Mouse (Mus musculus): ENCODE measurements around the gene Gm17545. TPM values are rescaled to one million over a fixed set of nuclear protein-coding genes. Genes with fewer than 3 reads are reported as not detected.
A peak's percentile ranks its signal among the peaks of the same experiment; 100 is the strongest.

Gene Gm17545
- polyA plus RNA-seq, 1 experiment from 2014 or later, result not detected

DNA sequence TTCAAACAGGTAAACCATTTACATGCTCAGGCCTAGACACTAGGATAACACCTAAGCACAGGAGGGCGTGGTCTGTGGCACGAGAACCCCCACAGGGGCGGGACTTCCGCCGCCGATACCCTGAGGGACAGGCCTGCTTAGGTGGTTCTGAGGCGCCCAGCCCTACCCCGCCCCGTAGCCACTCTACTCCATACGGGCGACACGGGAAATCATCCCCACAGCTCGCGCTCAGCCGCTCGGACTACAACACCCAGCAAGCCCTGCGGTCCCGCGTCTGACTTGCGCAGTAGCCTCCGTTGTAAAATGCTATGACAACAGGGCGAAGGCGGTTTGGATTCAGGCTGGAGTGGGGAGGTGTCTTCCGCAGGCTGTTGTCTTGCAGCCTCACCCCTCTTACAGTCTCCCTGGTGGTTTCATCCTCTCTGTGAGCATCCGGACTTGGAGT lies 21.4 kb downstream of the Gm17545 start, which contains the start of gene Bbs9:
Gene Bbs9 (plus strand): TSS at position 292 of the 445 bp plus-strand sequence.
- Histone ChIP-seq H3K9me3 (replicated peaks) (no peaks in the 10 kb centered on the region), H3K9ac (peak within 1 kb of the TSS; percentile 75), H3K36me3 (no peaks in the 10 kb centered on the region), H3K4me2 (peak within 1 kb of the TSS; percentile 88), H3K4me1 (peaks cover 10% of the 10 kb centered on the region), H3K27ac (peak within 1 kb of the TSS; percentile 79), H3K27me3 (replicated peaks) (no peaks in the 10 kb centered on the region), H3K4me3 (peak within 1 kb of the TSS; percentile 68)
- 1% methylated on average over 25 of the region's 25 CpGs for WGBS (ENCODE audit: insufficient replicate concordance)
- peak; percentile 100 for ATAC-seq

- Histone ChIP-seq H3K9ac (peak overlapping the region; percentile 75), H3K27me3 (replicated peaks) (no peaks in the 10 kb centered on the region), H3K4me2 (peak overlapping the region; percentile 88), H3K4me1 (peaks cover 10% of the 10 kb centered on the region), H3K9me3 (replicated peaks) (no peaks in the 10 kb centered on the region), H3K27ac (peak overlapping the region; percentile 79), H3K4me3 (peak overlapping the region; percentile 68), H3K36me3 (no peaks in the 10 kb centered on the region)
- WGBS (ENCODE audit: insufficient replicate concordance), result 5% methylated on average over 10 of the region's 10 CpGs
- no peak for ATAC-seq
These were observed 22.2 kb downstream of the Gm17545 start for GRCm38 (mm10) chr9:22476265-22476664.

- Histone ChIP-seq H3K27me3 (replicated peaks) (no peaks in the 10 kb centered on the region), H3K4me2 (no peak overlapping the region), H3K36me3 (no peaks in the 10 kb centered on the region), H3K27ac (no peak overlapping the region), H3K9me3 (replicated peaks) (no peaks in the 10 kb centered on the region), H3K4me1 (peaks cover 10% of the 10 kb centered on the region), H3K4me3 (no peak overlapping the region), H3K9ac (no peak overlapping the region)
- 88% methylated on average over 8 of the region's 8 CpGs for WGBS (ENCODE audit: insufficient replicate concordance)
- ATAC-seq, result no peak
These were observed 24.9 kb downstream of the Gm17545 start for GRCm38 (mm10) chr9:22478946-22479345.

GRCm38 (mm10) chr9:22483866-22484561 lies 29.9 kb downstream of the Gm17545 start:
- no peak overlapping the region for H3K4me2 ChIP-seq
- 79% methylated on average over 8 of the region's 8 CpGs for WGBS (ENCODE audit: insufficient replicate concordance)
- H3K9ac ChIP-seq, result no peak overlapping the region
- H3K36me3 ChIP-seq, result no peaks in the 10 kb centered on the region
- H3K4me3 ChIP-seq, result no peak overlapping the region
- H3K27ac ChIP-seq, result no peak overlapping the region
- H3K27me3 ChIP-seq (replicated peaks), result no peaks in the 10 kb centered on the region
- 0 out of 2 replicates have a peak, but pooled peaks cover 5% of the 10 kb centered on the region for H3K4me1 ChIP-seq
- no peak for ATAC-seq
- no peaks in the 10 kb centered on the region for H3K9me3 ChIP-seq (replicated peaks)

- 62% methylated on average over 12 of the region's 12 CpGs for WGBS (ENCODE audit: insufficient replicate concordance)
- no peak overlapping the region for H3K27ac ChIP-seq
- no peak overlapping the region for H3K4me3 ChIP-seq
- no peak overlapping the region for H3K4me2 ChIP-seq
- 0 out of 2 replicates have a peak, but pooled peaks cover 5% of the 10 kb centered on the region for H3K4me1 ChIP-seq
- ATAC-seq, result no peak
- no peaks in the 10 kb centered on the region for H3K9me3 ChIP-seq (replicated peaks)
- no peaks in the 10 kb centered on the region for H3K36me3 ChIP-seq
- no peaks in the 10 kb centered on the region for H3K27me3 ChIP-seq (replicated peaks)
- H3K9ac ChIP-seq, result no peak overlapping the region
These were observed 30.6 kb downstream of the Gm17545 start for GRCm38 (mm10) chr9:22484562-22485308.

DNA sequence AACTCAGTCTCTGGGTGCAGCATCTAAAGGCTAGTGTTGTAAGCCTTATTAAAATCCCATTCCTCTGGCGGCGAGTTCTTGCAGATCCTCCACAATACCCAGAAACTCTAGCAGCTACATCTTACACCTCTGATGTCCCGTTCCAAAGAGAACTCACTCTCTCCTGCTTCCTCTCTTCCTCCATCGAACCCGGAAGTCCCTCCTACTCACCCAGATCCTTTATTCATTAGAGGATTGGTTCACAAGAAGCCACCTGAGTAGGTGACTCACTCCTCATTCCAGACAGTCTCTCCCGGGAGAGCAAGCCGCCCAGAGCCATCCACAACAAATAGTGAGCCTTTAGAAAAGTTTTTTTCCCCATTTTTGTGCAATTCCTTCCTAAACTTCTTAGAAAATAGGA lies 32.1 kb downstream of the Gm17545 start:
- H3K4me2 ChIP-seq, result no peak overlapping the region
- H3K27ac ChIP-seq, result no peak overlapping the region
- H3K27me3 ChIP-seq (replicated peaks), result no peaks in the 10 kb centered on the region
- no peak for ATAC-seq
- H3K4me3 ChIP-seq, result no peak overlapping the region
- H3K36me3 ChIP-seq, result no peaks in the 10 kb centered on the region
- WGBS (ENCODE audit: insufficient replicate concordance), result 75% methylated on average over 7 of the region's 7 CpGs
- H3K4me1 ChIP-seq, result 0 out of 2 replicates have a peak, but pooled peaks cover 5% of the 10 kb centered on the region
- no peak overlapping the region for H3K9ac ChIP-seq
- no peaks in the 10 kb centered on the region for H3K9me3 ChIP-seq (replicated peaks)

- Histone ChIP-seq H3K4me1 (0 out of 2 replicates have a peak, but pooled peaks cover 5% of the 10 kb centered on the region), H3K9me3 (replicated peaks) (no peaks in the 10 kb centered on the region), H3K9ac (no peak overlapping the region), H3K27me3 (replicated peaks) (no peaks in the 10 kb centered on the region), H3K4me2 (no peak overlapping the region), H3K4me3 (no peak overlapping the region), H3K36me3 (no peaks in the 10 kb centered on the region), H3K27ac (no peak overlapping the region)
- whole genome bisulfite sequencing (ENCODE audit: insufficient replicate concordance), result 64% methylated on average over 9 of the region's 9 CpGs
- ATAC-seq, result no peak
These were observed 34.9 kb downstream of the Gm17545 start for GRCm38 (mm10) chr9:22488963-22489362.

GRCm38 (mm10) chr9:22494203-22494807 lies 40.2 kb downstream of the Gm17545 start:
- H3K27ac ChIP-seq, result no peak overlapping the region
- WGBS (ENCODE audit: insufficient replicate concordance), result 60% methylated on average over 9 of the region's 9 CpGs
- no peaks in the 10 kb centered on the region for H3K9me3 ChIP-seq (replicated peaks)
- no peak overlapping the region for H3K4me3 ChIP-seq
- H3K4me1 ChIP-seq, result no peaks in the 10 kb centered on the region
- no peaks in the 10 kb centered on the region for H3K27me3 ChIP-seq (replicated peaks)
- H3K4me2 ChIP-seq, result no peak overlapping the region
- no peak for ATAC-seq
- no peak overlapping the region for H3K9ac ChIP-seq
- H3K36me3 ChIP-seq, result no peaks in the 10 kb centered on the region

DNA sequence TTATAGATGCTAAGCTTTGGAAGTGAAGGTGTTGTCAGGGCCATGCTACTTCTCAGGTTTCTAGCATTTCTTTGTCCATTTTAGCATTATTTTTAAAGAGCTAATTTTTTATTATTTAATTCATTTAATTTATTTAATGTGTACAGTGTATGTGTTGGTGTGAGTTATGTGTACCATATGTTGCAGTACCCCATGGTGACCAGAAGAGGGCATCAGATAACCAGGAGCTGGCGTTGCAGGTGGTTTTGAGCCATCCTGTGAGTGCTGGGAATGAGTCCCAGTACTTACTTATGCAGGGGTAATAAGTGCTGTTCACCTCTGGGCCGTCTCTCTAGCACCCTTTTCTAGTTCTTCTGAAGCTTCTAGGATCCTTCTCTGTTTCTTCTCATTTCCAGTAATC lies 41.0 kb downstream of the Gm17545 start:
- Histone ChIP-seq H3K4me3 (no peak overlapping the region), H3K4me1 (no peaks in the 10 kb centered on the region), H3K36me3 (no peaks in the 10 kb centered on the region), H3K4me2 (no peak overlapping the region), H3K9me3 (replicated peaks) (no peaks in the 10 kb centered on the region), H3K9ac (no peak overlapping the region), H3K27me3 (replicated peaks) (no peaks in the 10 kb centered on the region), H3K27ac (no peak overlapping the region)
- ATAC-seq, result no peak
- 67% methylated on average over 2 of the region's 2 CpGs for WGBS (ENCODE audit: insufficient replicate concordance)

GRCm38 (mm10) chr9:22497021-22497767 lies 43.1 kb downstream of the Gm17545 start:
- WGBS (ENCODE audit: insufficient replicate concordance), result 65% methylated on average over 6 of the region's 6 CpGs
- Histone ChIP-seq H3K4me2 (no peak overlapping the region), H3K9me3 (replicated peaks) (no peaks in the 10 kb centered on the region), H3K27me3 (replicated peaks) (no peaks in the 10 kb centered on the region), H3K4me3 (no peak overlapping the region), H3K9ac (no peak overlapping the region), H3K4me1 (no peaks in the 10 kb centered on the region), H3K36me3 (no peaks in the 10 kb centered on the region), H3K27ac (no peak overlapping the region)
- ATAC-seq, result no peak

GRCm38 (mm10) chr9:22502972-22503371 lies 48.9 kb downstream of the Gm17545 start:
- Histone ChIP-seq H3K4me2 (no peak overlapping the region), H3K4me1 (peaks cover 14% of the 10 kb centered on the region), H3K9ac (no peak overlapping the region), H3K27me3 (replicated peaks) (no peaks in the 10 kb centered on the region), H3K9me3 (replicated peaks) (no peaks in the 10 kb centered on the region), H3K4me3 (no peak overlapping the region), H3K27ac (no peak overlapping the region), H3K36me3 (no peaks in the 10 kb centered on the region)
- WGBS (ENCODE audit: insufficient replicate concordance), result 80% methylated on average over 2 of the region's 2 CpGs
- ATAC-seq, result no peak
